Mouse (Mus musculus) forebrain, embryonic 12.5 days (tissue): ENCODE measurements around the gene Gab1. TPM values are rescaled to one million over a fixed set of nuclear protein-coding genes. Genes with fewer than 3 reads are reported as not detected.
A peak's percentile ranks its signal among the peaks of the same experiment; 100 is the strongest.

Experiments
- ATAC-seq: fragments of 200-750 bp; cut with Nextera tagmentation; 2 replicates; pipeline ENCODE4 v1.8.0; 2017; ENCODE audit warnings: moderate TSS enrichment; ENCODE audit not compliant: low FRiP score
- H3K27ac ChIP-seq: fragments of 300-500 bp; sonication (generic); 2 replicates; pipeline ENCODE4 v1.5.1; 2016; ENCODE audit warnings: mild to moderate bottlenecking
- H3K27me3 ChIP-seq: fragments of 300-500 bp; sonication (generic); 2 replicates; pipeline ENCODE4 v1.6.1; 2016; ENCODE audit warnings: mild to moderate bottlenecking
- H3K36me3 ChIP-seq: fragments of 300-500 bp; sonication (generic); replicated peaks from 2 replicates; pipeline ENCODE4 v1.6.1; 2016; ENCODE audit warnings: mild to moderate bottlenecking
- H3K4me1 ChIP-seq: fragments of 300-500 bp; sonication (generic); 2 replicates; pipeline ENCODE4 v1.6.1; 2016
- H3K4me2 ChIP-seq: fragments of 300-500 bp; sonication (generic); 2 replicates; pipeline ENCODE4 v1.6.1; 2016; ENCODE audit warnings: mild to moderate bottlenecking, moderate library complexity
- H3K4me3 ChIP-seq: fragments of 300-500 bp; sonication (generic); replicated peaks from 2 replicates; pipeline ENCODE4 v1.5.1; 2016; ENCODE audit warnings: mild to moderate bottlenecking
- H3K9ac ChIP-seq: fragments of 300-500 bp; sonication (generic); 2 replicates; pipeline ENCODE4 v1.6.1; 2016; ENCODE audit warnings: mild to moderate bottlenecking
- H3K9me3 ChIP-seq: fragments of 300-500 bp; sonication (generic); 2 replicates; pipeline ENCODE4 v1.6.1; 2016
- WGBS: fragments of 180-500 bp; shearing (Covaris S2); methylation state at CpG from one replicate; pipeline ENCODE4 v1.1.7; 2016; 5-methylcytosine and 5-hydroxymethylcytosine counted together
- polyA plus RNA-seq: library from polyadenylated mRNA; unstranded; fragments of >200 nt; fragmentation: Nextera tagmentation; extraction: Ambion mirVana; gene quantifications from 2 replicates; pipeline ENCODE4 v1.2.1, GENCODE M21; 2016

Gene Gab1
- polyA plus RNA-seq, 1 experiment from 2014 or later: 15.3 TPM

- H3K27me3 ChIP-seq: no peaks in the 10 kb centered on the region
- no peak overlapping the region for H3K4me2 ChIP-seq
- H3K9ac ChIP-seq: no peak overlapping the region
- ATAC-seq: no peak
- H3K27ac ChIP-seq: no peak overlapping the region
- no peaks in the 10 kb centered on the region for H3K36me3 ChIP-seq
- 0 out of 2 replicates have a peak, but pooled peaks cover 4% of the 10 kb centered on the region for H3K9me3 ChIP-seq
- H3K4me3 ChIP-seq: no peak overlapping the region
- WGBS: 84% methylated on average over 11 of the region's 11 CpGs
- H3K4me1 ChIP-seq: no peaks in the 10 kb centered on the region
Observed at GRCm38 (mm10) chr8:80793791-80794515, 86.4 kb downstream of the Gab1 start.

GRCm38 (mm10) chr8:80792214-80792613 is 88.1 kb downstream of the Gab1 start:
- Histone ChIP-seq H3K4me3 (no peak overlapping the region), H3K27me3 (no peaks in the 10 kb centered on the region), H3K4me1 (no peaks in the 10 kb centered on the region), H3K27ac (no peak overlapping the region), H3K9ac (no peak overlapping the region), H3K4me2 (no peak overlapping the region), H3K36me3 (peaks cover 14% of the 10 kb centered on the region), H3K9me3 (no peaks in the 10 kb centered on the region)
- ATAC-seq: no peak
- 90% methylated on average over 5 of the region's 5 CpGs for WGBS

GRCm38 (mm10) chr8:80789324-80789723 is 91.0 kb downstream of the Gab1 start:
- 96% methylated on average over 6 of the region's 6 CpGs for WGBS
- Histone ChIP-seq H3K9ac (no peak overlapping the region), H3K27me3 (no peaks in the 10 kb centered on the region), H3K4me3 (no peak overlapping the region), H3K36me3 (peaks cover 22% of the 10 kb centered on the region), H3K27ac (no peak overlapping the region), H3K9me3 (no peaks in the 10 kb centered on the region), H3K4me1 (no peaks in the 10 kb centered on the region), H3K4me2 (no peak overlapping the region)
- no peak for ATAC-seq

GRCm38 (mm10) chr8:80784559-80784958 is 95.8 kb downstream of the Gab1 start:
- H3K4me1 ChIP-seq: no peaks in the 10 kb centered on the region
- H3K27me3 ChIP-seq: no peaks in the 10 kb centered on the region
- peaks cover 43% of the 10 kb centered on the region for H3K36me3 ChIP-seq
- no peak overlapping the region for H3K9ac ChIP-seq
- H3K27ac ChIP-seq: no peak overlapping the region
- no peaks in the 10 kb centered on the region for H3K9me3 ChIP-seq
- no peak overlapping the region for H3K4me3 ChIP-seq
- no peak for ATAC-seq
- H3K4me2 ChIP-seq: no peak overlapping the region
- 94% methylated on average over 9 of the region's 9 CpGs for WGBS

GRCm38 (mm10) chr8:80783271-80783670 is 97.0 kb downstream of the Gab1 start:
- 89% methylated on average over 4 of the region's 4 CpGs for WGBS

GRCm38 (mm10) chr8:80781338-80781737 is 99.0 kb downstream of the Gab1 start:
- Histone ChIP-seq H3K4me2 (no peak overlapping the region), H3K27me3 (no peaks in the 10 kb centered on the region), H3K9ac (no peak overlapping the region), H3K9me3 (no peaks in the 10 kb centered on the region), H3K36me3 (peaks cover 38% of the 10 kb centered on the region), H3K4me3 (no peak overlapping the region), H3K27ac (no peak overlapping the region), H3K4me1 (no peaks in the 10 kb centered on the region)
- ATAC-seq: no peak
- 74% methylated on average over 10 of the region's 10 CpGs for WGBS

More at GRCm38 (mm10) chr8:80783271-80783670, 97.0 kb downstream of the Gab1 start:
- no peaks in the 10 kb centered on the region for H3K27me3 ChIP-seq
- no peak for ATAC-seq
- no peak overlapping the region for H3K4me2 ChIP-seq
- H3K4me3 ChIP-seq: no peak overlapping the region
- H3K27ac ChIP-seq: no peak overlapping the region
- H3K9ac ChIP-seq: no peak overlapping the region
- H3K9me3 ChIP-seq: no peaks in the 10 kb centered on the region
- H3K36me3 ChIP-seq: peaks cover 40% of the 10 kb centered on the region
- no peaks in the 10 kb centered on the region for H3K4me1 ChIP-seq

GRCm38 (mm10) chr8:80780271-80780670 is 100.0 kb downstream of the Gab1 start:
- Histone ChIP-seq H3K9ac (no peak overlapping the region), H3K4me1 (no peaks in the 10 kb centered on the region), H3K4me2 (no peak overlapping the region), H3K27ac (no peak overlapping the region), H3K9me3 (no peaks in the 10 kb centered on the region), H3K36me3 (peaks cover 38% of the 10 kb centered on the region), H3K27me3 (no peaks in the 10 kb centered on the region), H3K4me3 (no peak overlapping the region)
- no peak for ATAC-seq
- 93% methylated on average over 4 of the region's 4 CpGs for WGBS

- Histone ChIP-seq H3K27me3 (no peaks in the 10 kb centered on the region), H3K27ac (no peak overlapping the region), H3K36me3 (peaks cover 26% of the 10 kb centered on the region), H3K4me2 (no peak overlapping the region), H3K4me1 (no peaks in the 10 kb centered on the region), H3K9me3 (no peaks in the 10 kb centered on the region), H3K4me3 (no peak overlapping the region), H3K9ac (no peak overlapping the region)
- WGBS: 80% methylated on average over 8 of the region's 8 CpGs
- no peak for ATAC-seq
Observed at GRCm38 (mm10) chr8:80776436-80776835, 103.9 kb downstream of the Gab1 start.

GRCm38 (mm10) chr8:80772732-80773460 is 107.4 kb downstream of the Gab1 start:
- H3K9me3 ChIP-seq: no peaks in the 10 kb centered on the region
- H3K9ac ChIP-seq: no peak overlapping the region
- H3K4me2 ChIP-seq: no peak overlapping the region
- H3K36me3 ChIP-seq: peaks cover 31% of the 10 kb centered on the region
- H3K27me3 ChIP-seq: no peaks in the 10 kb centered on the region
- H3K4me3 ChIP-seq: no peak overlapping the region
- no peaks in the 10 kb centered on the region for H3K4me1 ChIP-seq
- no peak overlapping the region for H3K27ac ChIP-seq
- 86% methylated on average over 4 of the region's 4 CpGs for WGBS
- no peak for ATAC-seq

- no peak overlapping the region for H3K27ac ChIP-seq
- H3K27me3 ChIP-seq: no peaks in the 10 kb centered on the region
- no peak overlapping the region for H3K4me2 ChIP-seq
- H3K36me3 ChIP-seq: peaks cover 26% of the 10 kb centered on the region
- no peaks in the 10 kb centered on the region for H3K4me1 ChIP-seq
- WGBS: 95% methylated on average over 6 of the region's 6 CpGs
- no peak overlapping the region for H3K9ac ChIP-seq
- no peak for ATAC-seq
- H3K9me3 ChIP-seq: no peaks in the 10 kb centered on the region
- no peak overlapping the region for H3K4me3 ChIP-seq
Observed at GRCm38 (mm10) chr8:80768451-80768850, 111.9 kb downstream of the Gab1 start.

GRCm38 (mm10) chr8:80753017-80753715 is 127.2 kb downstream of the Gab1 start:
- ATAC-seq: peak; percentile 79; the same call in 1 of the 2 replicates
- Histone ChIP-seq H3K4me3 (no peak overlapping the region), H3K36me3 (no peaks in the 10 kb centered on the region), H3K9me3 (no peaks in the 10 kb centered on the region), H3K4me2 (no peak overlapping the region), H3K27me3 (no peaks in the 10 kb centered on the region), H3K27ac (no peak overlapping the region), H3K4me1 (no peaks in the 10 kb centered on the region), H3K9ac (no peak overlapping the region)
- WGBS: 33% methylated on average over 9 of the region's 9 CpGs

GRCm38 (mm10) chr8:80752429-80752828 is 127.9 kb downstream of the Gab1 start:
- Histone ChIP-seq H3K4me3 (no peak overlapping the region), H3K27ac (no peak overlapping the region), H3K9ac (no peak overlapping the region), H3K4me1 (no peaks in the 10 kb centered on the region), H3K4me2 (no peak overlapping the region), H3K36me3 (no peaks in the 10 kb centered on the region), H3K9me3 (no peaks in the 10 kb centered on the region), H3K27me3 (no peaks in the 10 kb centered on the region)
- WGBS: 66% methylated on average over 7 of the region's 7 CpGs
- ATAC-seq: no peak
